ENCODE assay signal across 16 mouse cellular contexts in genomic region chr1:194117631-194118360, GRCm38 (mm10).
"Had no signal": no experiment of that assay in that cellular context is flagged by ENCODE, and none has a peak within 500 bp of the region (broad histone marks: within the 10 kb centered on the region; RNA-seq: fewer than 3 reads in every experiment).

No protein-coding gene starts in this region.

- H3K9me3 ChIP-seq: intestine, embryonic 15.5 days; kidney, embryonic 15.5 days; limb, embryonic 12.5 days; liver, embryonic 13.5 days; megakaryocyte, embryonic 14.5 days; midbrain, embryonic 15.5 days; neural tube, embryonic 12.5 days had no signal

- H3K27me3 ChIP-seq: intestine, embryonic 15.5 days; kidney, embryonic 15.5 days; liver, embryonic 13.5 days; megakaryocyte, embryonic 14.5 days; midbrain, embryonic 15.5 days; neural tube, embryonic 12.5 days had no signal

- H3K4me1 ChIP-seq: intestine, embryonic 15.5 days; kidney, embryonic 15.5 days; limb, embryonic 12.5 days; liver, embryonic 13.5 days; midbrain, embryonic 15.5 days; neural tube, embryonic 12.5 days had no signal

- H3K27ac ChIP-seq: hindbrain, postnatal 0 days; intestine, embryonic 15.5 days; kidney, embryonic 15.5 days; limb, embryonic 12.5 days; liver, embryonic 13.5 days; macrophage; midbrain, embryonic 15.5 days; neural tube, embryonic 12.5 days; stomach, postnatal 0 days had no signal

- H3K4me3 ChIP-seq: intestine, embryonic 15.5 days; kidney, embryonic 15.5 days; limb, embryonic 12.5 days; liver, embryonic 13.5 days; megakaryocyte, embryonic 14.5 days; midbrain, embryonic 15.5 days; neural tube, embryonic 12.5 days had no signal

- H3K36me3 ChIP-seq: intestine, embryonic 15.5 days; kidney, embryonic 15.5 days; limb, embryonic 12.5 days; liver, embryonic 13.5 days; midbrain, embryonic 15.5 days; neural tube, embryonic 12.5 days had no signal

- DNase-seq: kidney, adult 2 months; kidney, postnatal 14 days; liver; liver, embryonic 13.5 days; liver, postnatal 0 days; right cerebral cortex, adult 18-20 months; thymus, postnatal 14 days had no signal
